12 mouse cellular contexts compared by ENCODE assay signal in the genomic region with DNA sequence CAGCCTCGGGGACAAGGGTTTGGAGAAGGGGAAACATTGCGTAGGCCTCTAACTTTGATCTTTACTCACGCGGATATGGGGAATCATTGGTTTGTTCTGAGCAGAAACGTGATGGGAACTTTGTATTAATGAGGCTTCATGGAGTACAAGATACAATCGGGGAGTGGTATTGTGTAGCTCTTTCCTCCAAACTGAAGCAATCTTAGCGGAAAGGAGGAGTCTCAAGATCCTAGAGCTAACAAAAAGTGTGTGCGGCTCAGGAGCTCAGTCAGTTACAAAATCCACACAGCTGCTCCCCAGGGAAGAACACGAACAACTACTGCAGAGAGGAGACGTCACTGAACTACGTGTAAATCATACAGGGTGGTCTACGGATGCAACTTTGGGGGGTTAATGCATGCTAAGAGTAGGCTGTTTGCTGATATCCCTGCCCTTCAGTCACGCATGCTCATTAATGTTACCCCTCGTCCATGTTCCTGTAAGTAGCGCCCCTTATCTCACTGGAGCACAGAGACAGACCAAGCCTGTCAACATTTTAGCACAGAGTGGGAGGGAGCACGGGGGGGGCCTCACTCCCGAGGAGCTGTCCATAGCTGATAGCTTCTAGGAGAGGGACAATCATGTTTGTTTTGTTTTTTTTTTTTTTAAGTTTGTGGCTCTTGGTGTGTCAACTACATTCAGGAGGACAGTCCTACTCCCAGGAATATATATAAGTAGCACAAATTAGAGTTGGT. TPM values are rescaled to one million over a fixed set of nuclear protein-coding genes. Genes with fewer than 3 reads are reported as not detected.
A peak's percentile ranks its signal among the peaks of the same experiment; 100 is the strongest.
DNase-seq lines count a peak whose midpoint lies in the region; ATAC-seq lines count a peak whose summit lies in the region.
"Had no signal": no experiment of that assay in that cellular context is flagged by ENCODE, and none has a peak within 500 bp of the region (broad histone marks: within the 10 kb centered on the region; RNA-seq: fewer than 3 reads in every experiment).

No protein-coding gene starts in this region.

- ATAC-seq in midbrain, embryonic 11.5 days (ENCODE audit: low FRiP score) = peak; percentile 39
- no peak for ATAC-seq in midbrain, embryonic 13.5 days
- ATAC-seq in erythroid progenitor cell, adult 5-6 weeks (replicated peaks; ENCODE audit: low FRiP score, poor library complexity, severe bottlenecking) = peak; percentile 98
- peak; percentile 100 for ATAC-seq in liver, embryonic 12.5 days
- peak; percentile 91 for ATAC-seq in stomach, embryonic 15.5 days (ENCODE audit: insufficient read depth, low FRiP score, low read depth)

- H3K27me3 ChIP-seq in midbrain, embryonic 11.5 days (ENCODE audit: control insufficient read depth, insufficient read depth, low read length) = no peaks in the 10 kb centered on the region
- H3K27me3 ChIP-seq in midbrain, embryonic 13.5 days = no peaks in the 10 kb centered on the region
- no peaks in the 10 kb centered on the region for H3K27me3 ChIP-seq in liver, embryonic 12.5 days (replicated peaks)
- H3K27me3 ChIP-seq in stomach, embryonic 15.5 days (replicated peaks) = no peaks in the 10 kb centered on the region
- no peaks in the 10 kb centered on the region for H3K27me3 ChIP-seq in limb, embryonic 10.5 days (ENCODE audit: low read depth, poor library complexity, severe bottlenecking)
- H3K27me3 ChIP-seq: embryonic facial prominence, embryonic 13.5 days had no signal

- H3K9me3 ChIP-seq in midbrain, embryonic 11.5 days (ENCODE audit: control insufficient read depth, low read length) = no peaks in the 10 kb centered on the region
- no peaks in the 10 kb centered on the region for H3K9me3 ChIP-seq in midbrain, embryonic 13.5 days
- H3K9me3 ChIP-seq in liver, embryonic 12.5 days (replicated peaks) = no peaks in the 10 kb centered on the region
- H3K9me3 ChIP-seq in stomach, embryonic 15.5 days = no peaks in the 10 kb centered on the region
- no peaks in the 10 kb centered on the region for H3K9me3 ChIP-seq in limb, embryonic 10.5 days (replicated peaks)
- H3K9me3 ChIP-seq: embryonic facial prominence, embryonic 13.5 days had no signal

- no peak overlapping the region for H3K4me2 ChIP-seq in midbrain, embryonic 11.5 days
- no peak overlapping the region for H3K4me2 ChIP-seq in midbrain, embryonic 13.5 days (replicated peaks)
- peak overlapping the region; percentile 58 for H3K4me2 ChIP-seq in liver, embryonic 12.5 days
- no peak overlapping the region for H3K4me2 ChIP-seq in stomach, embryonic 15.5 days
- H3K4me2 ChIP-seq: embryonic facial prominence, embryonic 13.5 days had no signal

- peaks cover 2% of the 10 kb centered on the region; the same call in 1 of the 2 replicates for H3K4me1 ChIP-seq in midbrain, embryonic 11.5 days (ENCODE audit: control insufficient read depth, insufficient read depth, low read length)
- H3K4me1 ChIP-seq in midbrain, embryonic 13.5 days (replicated peaks) = peaks cover 11% of the 10 kb centered on the region
- peaks cover 74% of the 10 kb centered on the region for H3K4me1 ChIP-seq in liver, embryonic 12.5 days
- peaks cover 6% of the 10 kb centered on the region for H3K4me1 ChIP-seq in stomach, embryonic 15.5 days
- no peaks in the 10 kb centered on the region for H3K4me1 ChIP-seq in limb, embryonic 10.5 days
- H3K4me1 ChIP-seq: embryonic facial prominence, embryonic 13.5 days had no signal

- no peak overlapping the region for H3K9ac ChIP-seq in midbrain, embryonic 11.5 days (ENCODE audit: low read length)
- H3K9ac ChIP-seq in midbrain, embryonic 13.5 days (replicated peaks) = no peak overlapping the region
- H3K9ac ChIP-seq in liver, embryonic 12.5 days = peak overlapping the region; percentile 41; the same call in 1 of the 2 replicates
- H3K9ac ChIP-seq in stomach, embryonic 15.5 days = no peak overlapping the region
- H3K9ac ChIP-seq: embryonic facial prominence, embryonic 13.5 days had no signal

- no peaks in the 10 kb centered on the region for H3K36me3 ChIP-seq in midbrain, embryonic 11.5 days (ENCODE audit: control insufficient read depth, insufficient read depth, low read length)
- no peaks in the 10 kb centered on the region for H3K36me3 ChIP-seq in midbrain, embryonic 13.5 days
- no peaks in the 10 kb centered on the region for H3K36me3 ChIP-seq in liver, embryonic 12.5 days
- H3K36me3 ChIP-seq in stomach, embryonic 15.5 days = no peaks in the 10 kb centered on the region
- no peaks in the 10 kb centered on the region for H3K36me3 ChIP-seq in limb, embryonic 10.5 days
- H3K36me3 ChIP-seq: embryonic facial prominence, embryonic 13.5 days had no signal

- DNase-seq in midbrain, embryonic 11.5 days (ENCODE audit: low spot score, missing footprints) = no peak
- no peak for DNase-seq in limb, embryonic 10.5 days (ENCODE audit: low spot score)
- no peak for DNase-seq in Muller cell, postnatal 12 days (ENCODE audit: inconsistent ontology term)
- DNase-seq in embryo, embryonic 11 days = no peak
- DNase-seq: kidney, adult 2 months; left cerebral cortex, postnatal 4 days; lung, postnatal 4 days had no signal

- no peak overlapping the region for H3K4me3 ChIP-seq in midbrain, embryonic 11.5 days (ENCODE audit: low read depth, low read length)
- H3K4me3 ChIP-seq in midbrain, embryonic 13.5 days (replicated peaks) = no peak overlapping the region
- no peak overlapping the region; the same call in 1 of the 2 replicates for H3K4me3 ChIP-seq in liver, embryonic 12.5 days
- H3K4me3 ChIP-seq in stomach, embryonic 15.5 days (replicated peaks) = no peak overlapping the region
- no peak overlapping the region for H3K4me3 ChIP-seq in limb, embryonic 10.5 days
- H3K4me3 ChIP-seq: embryonic facial prominence, embryonic 13.5 days had no signal

- no peak overlapping the region for H3K27ac ChIP-seq in midbrain, embryonic 11.5 days (ENCODE audit: low read depth, low read length)
- H3K27ac ChIP-seq in midbrain, embryonic 13.5 days = no peak overlapping the region
- peak overlapping the region; percentile 91 for H3K27ac ChIP-seq in liver, embryonic 12.5 days
- no peak overlapping the region for H3K27ac ChIP-seq in stomach, embryonic 15.5 days
- no peak overlapping the region for H3K27ac ChIP-seq in limb, embryonic 10.5 days
- H3K27ac ChIP-seq: embryonic facial prominence, embryonic 13.5 days had no signal

- WGBS in midbrain, embryonic 11.5 days = 90% methylated on average over 17 of the region's 17 CpGs
- 90% methylated on average over 17 of the region's 17 CpGs for WGBS in midbrain, embryonic 13.5 days
- WGBS in liver, embryonic 12.5 days (ENCODE audit: insufficient replicate concordance) = 43% methylated on average over 17 of the region's 17 CpGs
- 78% methylated on average over 17 of the region's 17 CpGs for WGBS in stomach, embryonic 15.5 days
- whole genome bisulfite sequencing in limb, embryonic 10.5 days = 89% methylated on average over 17 of the region's 17 CpGs

RNA-seq across cellular contexts. Expression of a gene that starts 38.8 kb away (rescaled TPM):
- polyA plus RNA-seq in midbrain, embryonic 11.5 days (2014; fragmentation: Nextera tagmentation; extraction: Ambion mirVana) = 43.5 and 46.7 TPM in 2 replicates
- polyA plus RNA-seq in midbrain, embryonic 13.5 days (2015; fragmentation: Nextera tagmentation; extraction: Ambion mirVana) = 28.8 and 31.1 TPM in 2 replicates
- total RNA-seq in erythroid progenitor cell, adult 5-6 weeks (2015; ENCODE audit: low replicate concordance) = 60.8 and 68.8 TPM in 2 replicates
- 67.4 and 68.5 TPM in 2 replicates for total RNA-seq in erythroid progenitor cell, adult 5-6 weeks (2017; ENCODE audit: low replicate concordance)
- 26.0 and 31.3 TPM in 2 replicates for polyA plus RNA-seq in liver, embryonic 12.5 days (2016; fragmentation: Nextera tagmentation; extraction: Ambion mirVana)
- 64.0 and 64.5 TPM in 2 replicates for polyA plus RNA-seq in stomach, embryonic 15.5 days (2015; fragmentation: Nextera tagmentation; extraction: Ambion mirVana)
- 38.1 and 48.7 TPM in 2 replicates for polyA plus RNA-seq in limb, embryonic 10.5 days (2016; fragmentation: Nextera tagmentation; extraction: Ambion mirVana)
